Mouse (Mus musculus): ENCODE measurements at regions not wholly inside any gene's neighbourhood (a gene's known extent, or its start where the extent isn't known, plus 50 kb on each side); places are given as distances from the start of the nearest gene placed in this dataset.
"Not testable (repeated sequence)": the region's sequence is repeated elsewhere in the genome, so short reads cannot be mapped to it uniquely, and the experiment has no call there.

GRCm38 (mm10) chrX:50602461-50602875 is 174.2 kb upstream of the Olfr1324 start:
- DNase-seq: peak; percentile 76

- DNase-seq: peak; percentile 97
Observed at GRCm38 (mm10) chrX:50600262-50600661, 172.0 kb upstream of the Olfr1324 start.

- peak; percentile 90 for DNase-seq
Observed at GRCm38 (mm10) chrX:50599780-50600179, 171.5 kb upstream of the Olfr1324 start.

GRCm38 (mm10) chrX:50597626-50598025 is 169.3 kb upstream of the Olfr1324 start:
- peak; percentile 53 for DNase-seq

- peak; percentile 79 for DNase-seq
Observed at GRCm38 (mm10) chrX:50597105-50597504, 168.8 kb upstream of the Olfr1324 start.

GRCm38 (mm10) chrX:50594976-50595375 is 166.7 kb upstream of the Olfr1324 start:
- DNase-seq: not testable (repeated sequence)

GRCm38 (mm10) chrX:50591477-50591876 is 163.2 kb upstream of the Olfr1324 start:
- peak; percentile 77 for DNase-seq

GRCm38 (mm10) chrX:50590673-50591341 is 162.5 kb upstream of the Olfr1324 start:
- DNase-seq: peak; percentile 79

- DNase-seq: no peak
Observed at GRCm38 (mm10) chrX:50588892-50589291, 160.6 kb upstream of the Olfr1324 start.

- peak; percentile 77 for DNase-seq
Observed at GRCm38 (mm10) chrX:50583741-50584580, 155.7 kb upstream of the Olfr1324 start.

GRCm38 (mm10) chrX:50580200-50580599 is 151.9 kb upstream of the Olfr1324 start:
- DNase-seq: peak; percentile 81

GRCm38 (mm10) chrX:50576824-50577223 is 148.5 kb upstream of the Olfr1324 start:
- peak; percentile 88 for DNase-seq

- peak; percentile 94 for DNase-seq
Observed at GRCm38 (mm10) chrX:50572191-50573095, 144.1 kb upstream of the Olfr1324 start.

- peak; percentile 78 for DNase-seq
Observed at GRCm38 (mm10) chrX:50569087-50569486, 140.8 kb upstream of the Olfr1324 start.

GRCm38 (mm10) chrX:50566345-50566744 is 138.0 kb upstream of the Olfr1324 start:
- DNase-seq: peak; percentile 91

- not testable (repeated sequence) for DNase-seq
Observed at GRCm38 (mm10) chrX:50565031-50565430, 136.7 kb upstream of the Olfr1324 start.

GRCm38 (mm10) chrX:50560915-50561314 is 132.6 kb upstream of the Olfr1324 start:
- peak; percentile 78 for DNase-seq

- peak; percentile 90 for DNase-seq
Observed at GRCm38 (mm10) chrX:50550297-50550696, 122.0 kb upstream of the Olfr1324 start.

- DNase-seq: peak; percentile 94
Observed at GRCm38 (mm10) chrX:50549713-50550112, 121.4 kb upstream of the Olfr1324 start.

GRCm38 (mm10) chrX:50537785-50538159 is 109.5 kb upstream of the Olfr1324 start:
- not testable (repeated sequence) for DNase-seq

- DNase-seq: peak; percentile 63
Observed at GRCm38 (mm10) chrX:50537122-50537784, 109.0 kb upstream of the Olfr1324 start.

GRCm38 (mm10) chrX:50504047-50504446 is 75.7 kb upstream of the Olfr1324 start:
- no peak for DNase-seq

Data from lung, postnatal 36 days (tissue).